Mouse (Mus musculus) gastrocnemius, adult 2 months (tissue): ENCODE data around the gene Rrp9. TPM values are rescaled to one million over a fixed set of nuclear protein-coding genes. Genes with fewer than 3 reads are reported as not detected.

Experiments
- DNase-seq: peaks from one replicate; pipeline ENCODE4 v3.0.0; 2022
- H3K27ac ChIP-seq: fragments of 200-600 bp; 2 replicates; pipeline ENCODE4 v1.8.1; 2022; ENCODE audit warnings: mild to moderate bottlenecking
- H3K4me3 ChIP-seq: fragments of 200-600 bp; 2 replicates; pipeline ENCODE4 v1.8.1; 2022; ENCODE audit warnings: mild to moderate bottlenecking, moderate library complexity
- CTCF ChIP-seq: fragments of 200-600 bp; IDR thresholded peaks from 2 replicates; pipeline ENCODE4 v1.8.1; 2022; ENCODE audit warnings: antibody characterized with exemption, mild to moderate bottlenecking, moderate library complexity
- intact Hi-C: fragments of 180-260 bp; cut with DNase I; formaldehyde crosslinking; loops from one replicate; pipeline ENCODE4 v1.15.1; 2025
- total RNA-seq, 2 experiments: library from RNA; stranded (reverse); gene quantifications; 2 replicates each; pipeline ENCODE4 v1.2.3; 2021

Gene Rrp9
- total RNA-seq, 2 experiments from 2014 or later = 23.9 to 24.7 TPM

- no peak for TF ChIP-seq CTCF
- Histone ChIP-seq H3K4me3 (no peak overlapping the region), H3K27ac (no peak overlapping the region)
- no peak for DNase-seq
- intact Hi-C loops = no loop called here
Measured at GRCm38 (mm10) chr9:106519433-106519832, 43.7 kb downstream of the Rrp9 start.

DNA sequence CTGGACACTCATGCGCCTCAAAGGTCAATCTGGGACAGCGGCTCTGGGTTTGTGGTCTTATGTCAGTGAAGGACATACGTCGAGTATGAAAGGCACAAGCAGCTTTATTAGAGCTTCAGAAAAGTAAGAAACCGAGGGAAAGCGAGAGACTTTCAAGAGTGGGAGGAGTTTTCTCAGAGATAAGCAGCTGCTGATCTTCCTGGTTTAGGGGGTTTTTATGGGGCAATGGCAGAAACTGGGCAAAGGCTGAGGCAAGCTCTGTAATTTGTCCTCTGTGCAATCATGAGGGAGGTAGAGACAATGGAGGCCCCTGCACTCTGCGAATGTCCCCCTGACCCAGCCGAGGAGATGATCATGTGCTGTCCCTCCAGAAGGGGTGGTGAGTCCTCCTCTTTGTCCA lies 44.1 kb downstream of the Rrp9 start:
- TF ChIP-seq CTCF = no peak
- DNase-seq = no peak
- intact Hi-C loops = no loop called here
- Histone ChIP-seq H3K27ac (no peak overlapping the region), H3K4me3 (no peak overlapping the region)

DNA sequence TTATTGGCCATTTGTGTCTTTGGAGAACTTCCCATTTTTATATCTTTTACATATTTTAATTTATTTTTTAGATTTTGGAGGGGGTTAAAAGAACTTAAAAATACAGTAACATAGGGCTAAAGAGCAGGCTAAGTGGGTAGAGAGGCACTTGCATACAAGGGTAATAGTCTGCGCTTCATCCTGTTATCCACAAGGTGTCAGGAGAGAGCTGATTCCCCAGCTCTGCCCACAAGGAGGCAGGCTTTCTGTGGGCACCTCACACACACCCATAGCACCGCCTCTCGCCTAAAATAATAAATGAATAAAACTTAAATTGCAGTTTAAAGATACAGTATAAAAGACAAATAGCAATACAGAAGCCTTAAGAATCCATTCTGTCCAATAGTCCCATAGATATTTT lies 56.1 kb downstream of the Rrp9 start:
- no peak overlapping the region for H3K4me3 ChIP-seq
- peak; percentile 68 for TF ChIP-seq CTCF
- intact Hi-C loops = no loop called here
- no peak for DNase-seq
- H3K27ac ChIP-seq = no peak overlapping the region

DNA sequence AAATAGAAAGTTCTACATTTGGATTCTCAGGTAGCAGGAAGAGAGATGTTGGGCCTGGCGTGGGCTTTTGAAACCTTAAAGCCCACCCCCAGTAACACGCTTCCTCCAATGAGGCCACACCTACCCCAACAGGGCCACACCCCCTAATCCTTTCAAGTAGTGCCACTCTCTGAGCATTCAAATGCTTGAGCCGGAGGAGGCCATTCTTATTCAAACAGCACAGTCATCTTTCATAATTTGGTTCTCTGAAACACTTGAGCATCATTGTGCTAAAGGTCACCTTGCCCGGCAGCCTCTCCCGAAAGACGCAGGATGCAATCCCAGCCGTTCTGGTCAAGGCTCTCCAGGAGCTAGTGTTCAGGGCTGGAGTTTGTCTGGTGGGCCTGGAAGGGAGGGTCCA lies 58.5 kb downstream of the Rrp9 start:
- Histone ChIP-seq H3K27ac (no peak overlapping the region), H3K4me3 (no peak overlapping the region)
- DNase-seq = no peak
- intact Hi-C loops = no loop called here
- TF ChIP-seq CTCF = no peak

- Histone ChIP-seq H3K27ac (no peak overlapping the region), H3K4me3 (no peak overlapping the region)
- TF ChIP-seq CTCF = no peak
- intact Hi-C loops = no loop called here
- no peak for DNase-seq
Measured at GRCm38 (mm10) chr9:106534975-106535374, 59.2 kb downstream of the Rrp9 start.

Other genes starting within 250 kb of the Rrp9 start
- gene Alas1, start 227.3 kb upstream of the Rrp9 start, total RNA-seq = 100 to 1,000 TPM; 209 to 290 TPM
- gene Poc1a, start 194.9 kb upstream of the Rrp9 start, total RNA-seq = 1 to 10 TPM; 1.4 to 2.1 TPM
- gene Dusp7, start 107.3 kb upstream of the Rrp9 start, total RNA-seq = 10 to 100 TPM; 26.6 to 34.6 TPM
- gene Rpl29, start 46.5 kb upstream of the Rrp9 start, total RNA-seq = 100 to 1,000 TPM; 253 to 301 TPM
- gene Acy1, start 37.6 kb upstream of the Rrp9 start, total RNA-seq = 10 to 100 TPM in 1 of 2 experiments, 1 to 10 TPM in 1; 8.2 to 14.9 TPM
- 1 to 10 TPM; 4.8 to 6.1 TPM for gene Abhd14b, start 28.5 kb upstream of the Rrp9 start, total RNA-seq
- 10 to 100 TPM; 15.9 to 19.8 TPM for gene Abhd14a, start 28.3 kb upstream of the Rrp9 start, total RNA-seq
- gene Pcbp4, start 22.7 kb upstream of the Rrp9 start, total RNA-seq = 10 to 100 TPM; 63.8 to 69.0 TPM
- under 1 TPM in 1 of 2 experiments, not detected in 1; 0.15 TPM for gene Gpr62, start 10.0 kb upstream of the Rrp9 start, total RNA-seq
- 10 to 100 TPM; 60.4 to 75.3 TPM for gene Parp3, start 986 bp downstream of the Rrp9 start, total RNA-seq
- not detected for gene Iqcf1, start 24.0 kb downstream of the Rrp9 start, total RNA-seq
- not detected for gene Iqcf5, start 38.6 kb downstream of the Rrp9 start, total RNA-seq
- not detected for gene Iqcf3, start 85.7 kb downstream of the Rrp9 start, total RNA-seq
- not detected for gene Iqcf4, start 95.0 kb downstream of the Rrp9 start, total RNA-seq
- gene Iqcf6, start 150.6 kb downstream of the Rrp9 start, total RNA-seq = not detected
- gene Grm2, start 180.1 kb downstream of the Rrp9 start, total RNA-seq = not detected
- 10 to 100 TPM; 31.7 to 32.6 TPM for gene Tex264, start 210.0 kb downstream of the Rrp9 start, total RNA-seq